Mouse (Mus musculus): Measurements from ENCODE around the gene Pold1. TPM values are rescaled to one million over a fixed set of nuclear protein-coding genes. Genes with fewer than 3 reads are reported as not detected.

Gene Pold1
- 23.8 and 25.3 TPM in 2 replicates for polyA plus RNA-seq (2015; fragmentation: Nextera tagmentation; extraction: Ambion mirVana)

- Histone ChIP-seq H3K9ac (peak within 1 kb of the TSS; percentile 36), H3K36me3 (replicated peaks) (peaks cover 11% of the 10 kb centered on the region; the same call in 1 of the 2 replicates), H3K4me2 (peak within 1 kb of the TSS; percentile 95), H3K9me3 (no peaks in the 10 kb centered on the region), H3K27me3 (replicated peaks) (no peaks in the 10 kb centered on the region), H3K4me1 (peaks cover 21% of the 10 kb centered on the region), H3K27ac (peak within 1 kb of the TSS; percentile 72), H3K4me3 (peak within 1 kb of the TSS; percentile 51)
- peak; percentile 90 for ATAC-seq (replicated peaks)
- under 1% methylated on average over 43 of the region's 43 CpGs for WGBS
These were observed at the start of gene Pold1 for GRCm38 (mm10) chr7:44548497-44549087. Gene Pold1, minus strand, starts transcription at chr7:44548849.

- Histone ChIP-seq H3K4me1 (peaks cover 24% of the 10 kb centered on the region), H3K4me3 (no peak overlapping the region), H3K36me3 (replicated peaks) (peaks cover 5% of the 10 kb centered on the region; the same call in 1 of the 2 replicates), H3K27ac (no peak overlapping the region), H3K4me2 (no peak overlapping the region), H3K9ac (no peak overlapping the region), H3K27me3 (replicated peaks) (peaks cover 9% of the 10 kb centered on the region), H3K9me3 (no peaks in the 10 kb centered on the region)
- ATAC-seq (replicated peaks), result no peak
- 83% methylated on average over 12 of the region's 12 CpGs for WGBS
These were observed 49.7 kb upstream of the Pold1 start for GRCm38 (mm10) chr7:44598336-44598735.

- Histone ChIP-seq H3K4me2 (no peak overlapping the region), H3K27me3 (replicated peaks) (peaks cover 9% of the 10 kb centered on the region), H3K27ac (no peak overlapping the region), H3K4me3 (no peak overlapping the region), H3K9ac (no peak overlapping the region), H3K4me1 (peaks cover 28% of the 10 kb centered on the region), H3K36me3 (replicated peaks) (peaks cover 5% of the 10 kb centered on the region; the same call in 1 of the 2 replicates), H3K9me3 (no peaks in the 10 kb centered on the region)
- 92% methylated on average over 4 of the region's 4 CpGs for WGBS
- ATAC-seq (replicated peaks), result no peak
These were observed 49.0 kb upstream of the Pold1 start for GRCm38 (mm10) chr7:44597666-44598065.

- peaks cover 31% of the 10 kb centered on the region for H3K4me1 ChIP-seq
- no peak overlapping the region for H3K9ac ChIP-seq
- no peak for ATAC-seq (replicated peaks)
- H3K4me3 ChIP-seq, result no peak overlapping the region
- peaks cover 15% of the 10 kb centered on the region for H3K27me3 ChIP-seq (replicated peaks)
- H3K9me3 ChIP-seq, result no peaks in the 10 kb centered on the region
- H3K36me3 ChIP-seq (replicated peaks), result peaks cover 5% of the 10 kb centered on the region; the same call in 1 of the 2 replicates
- H3K27ac ChIP-seq, result no peak overlapping the region
- no peak overlapping the region for H3K4me2 ChIP-seq
- 75% methylated on average over 5 of the region's 5 CpGs for WGBS
These were observed 48.4 kb upstream of the Pold1 start for GRCm38 (mm10) chr7:44596996-44597538.

- no peak overlapping the region for H3K4me2 ChIP-seq
- H3K9ac ChIP-seq, result no peak overlapping the region
- peaks cover 5% of the 10 kb centered on the region; the same call in 1 of the 2 replicates for H3K36me3 ChIP-seq (replicated peaks)
- no peak for ATAC-seq (replicated peaks)
- no peak overlapping the region for H3K4me3 ChIP-seq
- H3K27me3 ChIP-seq (replicated peaks), result peaks cover 18% of the 10 kb centered on the region
- 90% methylated on average over 6 of the region's 6 CpGs for WGBS
- no peaks in the 10 kb centered on the region for H3K9me3 ChIP-seq
- H3K4me1 ChIP-seq, result peaks cover 37% of the 10 kb centered on the region
- H3K27ac ChIP-seq, result no peak overlapping the region
These were observed 47.4 kb upstream of the Pold1 start for GRCm38 (mm10) chr7:44596051-44596450.

GRCm38 (mm10) chr7:44595131-44595561, 46.5 kb upstream of the Pold1 start:
- Histone ChIP-seq H3K4me2 (no peak overlapping the region), H3K27ac (no peak overlapping the region), H3K4me3 (no peak overlapping the region), H3K9ac (no peak overlapping the region), H3K36me3 (replicated peaks) (peaks cover 5% of the 10 kb centered on the region; the same call in 1 of the 2 replicates), H3K4me1 (peaks cover 42% of the 10 kb centered on the region), H3K9me3 (no peaks in the 10 kb centered on the region), H3K27me3 (replicated peaks) (peaks cover 13% of the 10 kb centered on the region)
- no peak for ATAC-seq (replicated peaks)
- WGBS, result 94% methylated on average over 20 of the region's 20 CpGs

- WGBS, result 49% methylated on average over 6 of the region's 6 CpGs
- peaks cover 5% of the 10 kb centered on the region; the same call in 1 of the 2 replicates for H3K36me3 ChIP-seq (replicated peaks)
- H3K9me3 ChIP-seq, result no peaks in the 10 kb centered on the region
- peaks cover 51% of the 10 kb centered on the region for H3K4me1 ChIP-seq
- peak overlapping the region; percentile 75 for H3K4me3 ChIP-seq
- H3K9ac ChIP-seq, result peak overlapping the region; percentile 37
- H3K27ac ChIP-seq, result peak overlapping the region; percentile 82
- no peak for ATAC-seq (replicated peaks)
- peak overlapping the region; percentile 97 for H3K4me2 ChIP-seq
- peaks cover 13% of the 10 kb centered on the region for H3K27me3 ChIP-seq (replicated peaks)
These were observed 45.6 kb upstream of the Pold1 start for GRCm38 (mm10) chr7:44594291-44594690.

- peaks cover 55% of the 10 kb centered on the region for H3K4me1 ChIP-seq
- peak overlapping the region; percentile 97 for H3K4me2 ChIP-seq
- WGBS, result under 1% methylated on average over 22 of the region's 22 CpGs
- H3K4me3 ChIP-seq, result peak overlapping the region; percentile 75
- no peaks in the 10 kb centered on the region for H3K9me3 ChIP-seq
- H3K27ac ChIP-seq, result peak overlapping the region; percentile 82
- peaks cover 5% of the 10 kb centered on the region; the same call in 1 of the 2 replicates for H3K36me3 ChIP-seq (replicated peaks)
- ATAC-seq (replicated peaks), result peak; percentile 64
- peak overlapping the region; percentile 37 for H3K9ac ChIP-seq
- peaks cover 13% of the 10 kb centered on the region for H3K27me3 ChIP-seq (replicated peaks)
These were observed 45.1 kb upstream of the Pold1 start for GRCm38 (mm10) chr7:44593775-44594174.

- peaks cover 62% of the 10 kb centered on the region for H3K4me1 ChIP-seq
- no peak for ATAC-seq (replicated peaks)
- no peaks in the 10 kb centered on the region for H3K9me3 ChIP-seq
- 3% methylated on average over 15 of the region's 15 CpGs for WGBS
- H3K36me3 ChIP-seq (replicated peaks), result peaks cover 5% of the 10 kb centered on the region; the same call in 1 of the 2 replicates
- H3K27ac ChIP-seq, result no peak overlapping the region
- peaks cover 13% of the 10 kb centered on the region for H3K27me3 ChIP-seq (replicated peaks)
- H3K4me3 ChIP-seq, result peak overlapping the region; percentile 75
- no peak overlapping the region for H3K9ac ChIP-seq
- H3K4me2 ChIP-seq, result peak overlapping the region; percentile 97
These were observed 44.4 kb upstream of the Pold1 start for GRCm38 (mm10) chr7:44593051-44593450.

GRCm38 (mm10) chr7:44591348-44592116, 42.9 kb upstream of the Pold1 start:
- Histone ChIP-seq H3K9ac (peak overlapping the region; percentile 74), H3K27ac (peak overlapping the region; percentile 80), H3K4me1 (peaks cover 73% of the 10 kb centered on the region), H3K36me3 (replicated peaks) (peaks cover 5% of the 10 kb centered on the region; the same call in 1 of the 2 replicates), H3K4me2 (peak overlapping the region; percentile 97), H3K4me3 (peak overlapping the region; percentile 75), H3K27me3 (replicated peaks) (peaks cover 13% of the 10 kb centered on the region), H3K9me3 (no peaks in the 10 kb centered on the region)
- WGBS, result 1% methylated on average over 59 of the region's 60 CpGs
- no peak for ATAC-seq (replicated peaks)

GRCm38 (mm10) chr7:44590402-44591347, 42.0 kb upstream of the Pold1 start, which contains the start of gene Kcnc3:
Gene Kcnc3, plus strand, starts transcription at chr7:44590664.
- under 1% methylated on average over 72 of the region's 80 CpGs for WGBS
- ATAC-seq (replicated peaks), result peak; percentile 92
- Histone ChIP-seq H3K4me1 (peaks cover 73% of the 10 kb centered on the region), H3K36me3 (replicated peaks) (0 out of 2 replicates have a peak, but pooled peaks cover 5% of the 10 kb centered on the region), H3K4me2 (peak within 1 kb of the TSS; percentile 97), H3K9me3 (no peaks in the 10 kb centered on the region), H3K9ac (peak within 1 kb of the TSS; percentile 74), H3K27ac (peak within 1 kb of the TSS; percentile 80), H3K27me3 (replicated peaks) (peaks cover 13% of the 10 kb centered on the region), H3K4me3 (peak within 1 kb of the TSS; percentile 75)
